Mouse (Mus musculus) urinary bladder, adult 18-20 months (tissue): ENCODE data around the gene Rabep1.
"Not testable (repeated sequence)": the region's sequence is repeated elsewhere in the genome, so short reads cannot be mapped to it uniquely, and the experiment has no call there.

Experiments
- DNase-seq, 2 experiments: peaks; one replicate each; pipeline ENCODE4 v3.0.0; 2022; ENCODE audit warnings: low spot score in 2 of 2, mixed read lengths in 2 of 2

The Rabep1 gene

DNA sequence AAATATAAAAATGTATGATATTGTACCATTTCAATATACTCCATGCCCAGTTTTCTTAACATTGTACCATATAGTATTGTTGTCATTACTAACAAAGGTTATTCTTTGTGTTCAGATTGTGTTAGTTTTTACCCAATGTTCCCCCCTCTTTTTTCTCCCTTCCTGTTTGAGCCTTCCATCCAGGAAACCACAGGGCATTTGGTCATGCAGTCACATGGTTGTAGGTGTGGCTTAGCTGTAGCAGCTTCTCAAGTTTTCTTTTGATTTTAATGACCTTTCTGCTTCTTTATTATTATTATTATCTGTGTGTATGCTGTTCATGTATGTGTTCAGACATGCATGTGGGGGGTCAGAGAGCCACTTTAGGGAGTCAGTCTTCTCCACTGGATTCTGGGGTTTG lies 47.0 kb downstream of the Rabep1 start:
- DNase-seq, result no peak

DNA sequence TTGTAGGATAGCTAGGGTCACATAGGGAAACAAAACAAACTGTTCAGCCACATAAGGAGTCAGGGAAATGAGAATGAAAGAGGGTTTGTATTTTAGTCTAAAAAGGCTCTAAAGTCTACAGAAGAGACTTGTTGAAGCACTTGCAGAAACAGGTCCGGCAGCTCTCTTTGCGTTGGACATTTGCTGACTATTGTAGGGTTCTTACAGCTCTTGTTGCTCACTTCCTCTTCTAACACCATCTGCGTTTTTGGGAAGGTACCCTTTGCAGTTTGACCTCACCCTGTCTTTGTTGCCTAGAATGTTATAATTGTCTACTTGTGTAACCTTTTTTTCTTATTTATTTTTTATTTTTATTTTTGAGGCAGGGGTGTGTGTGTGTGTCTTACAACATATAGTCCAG lies 53.1 kb downstream of the Rabep1 start:
- no peak for DNase-seq

DNA sequence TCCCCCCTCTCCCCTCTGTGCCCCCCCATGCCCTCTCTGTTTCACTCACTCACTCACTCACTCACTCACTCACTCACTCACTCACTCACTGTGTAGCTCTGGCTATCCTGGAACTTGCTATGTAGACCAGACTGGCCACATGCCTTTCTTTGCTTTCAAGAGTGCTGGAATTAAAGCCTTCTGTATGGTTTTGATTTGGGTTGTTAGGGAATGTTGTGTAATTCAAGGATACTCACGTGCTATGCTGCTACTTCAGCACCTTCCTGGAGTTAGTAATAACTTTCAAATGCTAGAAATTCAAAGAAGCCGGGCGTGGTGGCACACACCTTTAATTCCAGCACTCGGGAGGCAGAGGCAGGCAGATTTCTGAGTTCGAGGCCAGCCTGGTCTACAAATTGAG lies 53.6 kb downstream of the Rabep1 start:
- not testable (repeated sequence) for DNase-seq

DNA sequence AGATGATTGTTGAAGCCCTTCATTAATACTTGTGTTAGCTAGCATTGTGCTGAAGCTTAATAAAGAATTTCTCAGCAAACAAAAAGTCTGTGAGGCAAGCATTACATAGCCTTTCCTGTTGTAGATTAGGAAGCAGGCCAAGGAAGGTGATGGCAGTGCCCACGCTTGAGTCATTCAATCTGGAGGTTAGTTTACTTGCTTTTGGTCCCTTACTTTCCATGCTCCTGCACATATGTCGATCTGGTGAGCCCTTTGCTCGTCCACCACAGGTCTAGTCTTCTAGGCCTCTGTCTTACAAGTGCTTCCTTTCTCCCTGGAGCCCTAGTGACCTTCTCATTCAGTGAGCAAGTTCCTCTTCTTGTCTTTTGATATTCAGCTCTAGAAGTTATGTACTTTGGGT lies 62.1 kb downstream of the Rabep1 start:
- DNase-seq, result no peak

DNA sequence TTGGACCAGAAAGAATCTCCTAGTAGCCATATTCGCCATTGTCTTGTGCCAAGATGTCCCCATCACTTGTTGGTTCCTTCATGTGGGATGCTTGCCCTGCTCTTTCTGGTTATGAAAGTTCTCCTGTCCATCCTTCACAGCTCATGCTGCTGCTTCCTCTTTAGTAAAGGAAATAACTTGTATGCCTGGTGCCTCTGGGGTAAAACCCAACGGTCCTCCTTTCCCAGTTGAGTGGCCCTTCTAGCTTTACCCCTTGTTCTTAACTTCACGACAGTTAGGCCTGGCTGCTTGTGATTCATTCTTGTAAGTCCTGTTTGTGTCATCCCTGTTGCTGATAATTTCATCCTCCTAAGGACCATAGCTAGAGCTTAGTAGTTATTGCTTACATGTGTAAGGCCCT lies 66.7 kb downstream of the Rabep1 start:
- DNase-seq, result no peak

DNA sequence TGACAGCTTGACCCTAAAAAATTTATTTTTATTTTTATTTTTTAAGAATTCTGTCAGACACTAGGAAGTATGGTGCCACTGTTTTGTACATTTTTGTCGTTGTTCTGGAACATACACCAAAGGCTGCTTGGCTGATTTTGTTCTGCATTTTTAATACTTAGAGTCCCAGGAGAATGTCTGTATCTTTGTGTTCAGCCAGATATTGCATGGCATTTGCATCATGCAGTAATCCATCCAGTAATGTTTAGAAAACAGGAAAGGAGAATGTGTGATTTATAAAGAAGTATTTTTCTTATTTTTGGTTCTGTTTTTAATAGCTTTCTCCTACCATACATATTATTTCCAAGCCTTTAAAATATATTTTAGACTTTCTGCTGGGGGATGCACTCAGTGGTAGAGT lies 67.3 kb downstream of the Rabep1 start:
- no peak for DNase-seq

DNA sequence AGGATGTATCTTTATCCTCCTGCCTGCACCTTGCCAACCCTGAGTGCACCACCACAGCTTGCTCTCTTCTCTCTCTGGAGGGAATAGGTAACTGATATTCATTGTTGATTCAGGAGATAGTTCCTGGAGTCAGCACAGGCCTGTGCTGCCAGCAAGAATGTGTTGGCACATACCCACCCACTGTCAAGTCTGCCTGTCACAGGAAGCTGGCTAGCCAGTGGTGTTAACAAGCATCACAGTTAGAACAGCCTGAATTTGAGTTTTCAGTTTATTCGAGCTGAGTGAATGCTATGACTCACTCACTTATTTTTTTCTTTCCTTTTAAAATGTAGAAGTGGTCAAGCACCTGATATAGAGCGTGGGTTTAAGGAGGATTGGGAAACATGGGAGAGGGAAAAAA lies 73.3 kb downstream of the Rabep1 start:
- DNase-seq, result no peak

DNA sequence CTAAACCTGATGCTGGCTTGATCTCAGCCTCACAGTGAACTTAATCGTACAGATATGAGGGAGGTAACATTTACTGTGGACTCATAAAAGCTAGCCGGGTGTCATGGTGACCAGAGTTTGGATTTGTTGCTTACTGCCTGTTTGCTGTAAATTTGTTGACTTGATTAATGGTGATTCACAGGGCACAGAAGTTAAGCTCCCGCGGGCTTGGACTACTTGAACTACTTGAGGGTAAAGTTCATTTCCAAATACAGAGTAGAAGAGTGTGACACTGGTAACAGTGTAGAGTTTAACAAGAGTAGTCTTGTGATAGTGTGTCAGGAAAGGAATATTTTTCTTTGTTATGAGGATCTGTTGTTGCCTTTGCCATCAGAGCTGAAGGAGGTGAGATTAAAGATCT lies 74.9 kb downstream of the Rabep1 start:
- DNase-seq, result no peak

DNA sequence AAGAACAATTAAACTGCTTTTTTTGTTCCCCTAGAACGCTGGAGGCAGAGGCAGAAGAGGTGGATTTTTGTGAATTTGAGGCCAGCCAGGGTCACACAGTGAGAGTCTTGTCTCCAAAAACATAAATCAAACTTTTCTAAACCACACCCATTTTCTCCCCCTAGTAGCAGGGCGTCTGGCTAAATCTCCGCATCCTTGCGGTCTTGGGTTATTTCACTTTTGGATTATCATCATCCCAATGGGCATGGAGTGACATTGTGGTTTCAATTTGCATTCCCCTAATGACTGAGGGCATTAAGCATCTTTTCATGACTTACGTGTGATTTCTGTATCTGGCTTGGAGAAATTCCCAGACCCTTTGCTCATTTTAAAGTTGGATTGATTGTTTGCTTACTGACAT lies 86.9 kb downstream of the Rabep1 start:
- no peak for DNase-seq

DNA sequence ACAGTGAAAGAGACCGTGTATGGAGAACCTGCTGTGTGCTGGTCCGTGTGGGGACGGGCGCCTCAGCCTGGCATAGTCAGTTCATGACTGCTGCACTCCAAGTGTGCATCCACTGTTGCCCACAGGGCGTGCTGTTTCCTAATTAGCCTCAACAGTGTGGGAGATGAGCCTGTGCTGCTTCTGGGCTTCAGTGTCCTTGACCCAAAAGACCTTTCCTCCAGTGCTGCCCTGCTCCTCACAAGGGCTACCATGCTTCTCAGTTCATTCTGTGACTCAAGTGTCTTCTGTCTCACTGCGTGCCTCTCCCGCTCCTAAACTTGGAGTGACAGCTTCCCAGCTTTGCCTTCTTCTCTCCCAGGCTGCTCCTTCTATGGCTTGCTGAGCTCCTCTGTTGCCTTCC lies 90.7 kb downstream of the Rabep1 start:
- no peak for DNase-seq

DNA sequence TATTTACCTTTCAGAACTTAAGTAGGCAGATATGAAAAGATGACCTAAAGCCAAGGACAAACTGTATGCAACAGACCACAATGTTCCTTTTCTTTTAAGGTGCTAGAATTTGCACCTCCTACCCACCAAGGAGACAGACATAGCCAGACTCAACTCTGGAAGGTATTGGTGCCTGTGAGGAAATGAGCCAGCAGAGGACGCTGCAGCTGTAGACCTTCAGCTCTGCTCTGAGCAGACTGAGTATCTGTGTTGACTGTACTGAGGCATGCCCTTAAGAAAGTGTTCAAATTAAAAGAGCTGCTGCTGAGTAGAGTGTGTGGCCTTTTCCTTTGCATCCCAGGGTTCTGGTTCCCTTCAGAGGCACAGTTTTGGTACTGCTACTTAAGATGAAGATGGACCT lies 98.0 kb downstream of the Rabep1 start:
- DNase-seq, result no peak

DNA sequence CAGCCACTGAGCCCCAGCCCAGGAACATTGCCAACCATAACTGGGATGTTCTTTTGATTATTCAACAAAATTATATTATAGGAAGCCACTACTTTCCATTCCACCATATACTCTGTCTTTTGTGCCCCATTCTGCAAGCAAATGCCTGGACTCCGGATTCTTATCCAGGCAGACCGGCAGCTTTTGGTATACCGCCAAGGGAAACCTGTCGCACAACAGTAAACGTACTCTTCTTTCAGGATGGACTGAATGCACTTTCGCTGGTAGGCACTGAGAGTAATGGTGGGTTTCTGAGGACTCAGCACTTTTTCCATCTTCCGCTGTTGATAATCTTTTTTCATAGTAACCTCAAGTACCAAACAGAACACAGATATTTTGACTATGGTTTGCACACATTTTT lies 99.1 kb downstream of the Rabep1 start:
- no peak for DNase-seq

DNA sequence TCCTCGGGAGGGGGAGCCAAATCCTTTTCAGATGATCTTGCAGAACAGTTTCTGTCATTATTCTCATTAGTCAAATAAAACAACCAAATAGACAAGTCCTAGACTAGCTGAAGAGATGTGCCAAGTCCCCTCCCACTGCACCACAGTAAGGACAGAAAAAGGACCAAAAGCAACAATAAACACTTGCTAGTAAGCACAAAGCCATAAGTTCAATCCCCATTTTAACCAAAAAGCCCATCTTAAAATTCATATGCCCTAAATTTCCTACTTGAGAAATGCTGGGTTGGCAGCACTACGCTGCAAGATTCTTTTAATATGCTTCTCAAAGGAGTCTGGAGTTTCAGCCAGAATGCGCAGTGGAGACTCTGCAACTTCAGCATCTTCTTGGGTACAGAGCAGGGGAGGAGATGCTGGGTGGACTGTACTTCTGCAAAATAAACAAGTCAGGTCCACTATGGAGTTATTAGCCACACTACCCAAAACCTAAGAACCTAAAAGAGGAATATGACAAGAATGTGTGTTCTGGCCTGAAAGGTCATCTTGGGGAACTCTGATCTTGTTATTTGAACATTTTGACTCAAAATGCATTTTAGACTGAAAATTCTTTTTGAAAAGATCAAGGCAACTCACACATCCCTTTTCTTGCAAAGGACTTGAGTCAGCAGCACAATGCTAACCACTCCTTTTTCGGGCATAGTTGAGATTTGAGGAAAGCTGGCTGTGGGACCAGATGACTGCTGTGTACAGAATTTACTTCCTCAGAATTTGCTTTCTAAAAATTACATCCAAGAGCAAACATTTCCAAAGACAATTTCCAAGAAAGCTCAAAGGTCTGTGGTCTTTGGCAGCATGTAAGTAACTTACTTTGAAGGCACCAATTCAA lies 100.6 kb downstream of the Rabep1 start:
- no peak for DNase-seq

DNA sequence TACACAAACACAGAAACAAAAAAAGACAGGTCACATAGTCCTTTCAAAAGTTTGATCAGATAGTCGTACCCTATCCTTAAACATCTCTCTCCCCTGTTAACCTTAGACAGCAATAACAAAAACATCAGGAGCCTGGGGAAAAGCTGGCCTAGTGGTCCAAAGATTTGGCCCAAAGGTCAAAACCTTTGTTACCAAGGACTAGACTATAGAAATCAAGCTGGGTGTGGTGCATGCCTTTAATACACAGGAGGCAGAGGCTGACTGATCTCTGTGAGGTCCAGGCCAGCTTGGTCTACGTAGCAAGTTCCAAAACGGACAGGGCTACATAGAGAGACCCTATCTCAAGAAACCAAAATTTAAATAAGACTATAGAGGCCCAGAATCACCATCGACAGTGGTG lies 110.1 kb downstream of the Rabep1 start:
- DNase-seq, result no peak

DNA sequence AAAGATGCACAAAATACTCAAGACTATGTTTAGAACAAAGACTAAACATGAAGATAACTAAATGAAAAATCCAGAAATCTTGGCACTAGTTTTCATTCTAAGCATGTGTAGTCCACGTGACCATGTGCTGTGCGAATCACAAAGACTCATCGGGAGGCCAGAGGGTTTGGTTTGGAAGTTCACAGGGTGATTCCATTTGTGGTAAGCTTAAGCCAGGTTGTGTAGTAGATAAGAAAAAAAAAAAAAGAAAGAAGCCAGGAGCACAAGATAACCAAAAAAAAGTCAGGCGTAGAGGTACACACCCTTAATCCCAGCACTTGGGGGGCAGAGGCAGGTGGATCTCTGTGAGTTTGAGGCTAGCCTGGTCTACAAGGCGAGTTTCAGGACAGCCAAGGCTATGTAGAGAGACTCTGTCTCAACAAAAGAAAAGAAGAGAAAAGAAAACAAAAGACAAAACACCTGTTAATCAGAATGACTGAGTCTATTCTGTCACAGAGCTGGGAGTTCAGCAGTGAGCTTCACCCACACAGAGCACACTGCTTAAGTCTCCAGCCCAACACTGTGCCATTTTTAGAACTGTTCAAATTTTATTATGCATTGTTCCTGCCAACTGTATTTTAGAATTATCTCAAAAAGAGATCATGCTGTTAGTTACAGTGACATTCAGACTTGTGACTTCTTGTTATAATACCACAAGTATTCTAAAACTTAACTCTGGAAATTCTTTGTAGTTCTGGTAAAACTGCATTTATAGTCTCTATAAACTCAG lies 116.4 kb downstream of the Rabep1 start:
- no peak for DNase-seq

DNA sequence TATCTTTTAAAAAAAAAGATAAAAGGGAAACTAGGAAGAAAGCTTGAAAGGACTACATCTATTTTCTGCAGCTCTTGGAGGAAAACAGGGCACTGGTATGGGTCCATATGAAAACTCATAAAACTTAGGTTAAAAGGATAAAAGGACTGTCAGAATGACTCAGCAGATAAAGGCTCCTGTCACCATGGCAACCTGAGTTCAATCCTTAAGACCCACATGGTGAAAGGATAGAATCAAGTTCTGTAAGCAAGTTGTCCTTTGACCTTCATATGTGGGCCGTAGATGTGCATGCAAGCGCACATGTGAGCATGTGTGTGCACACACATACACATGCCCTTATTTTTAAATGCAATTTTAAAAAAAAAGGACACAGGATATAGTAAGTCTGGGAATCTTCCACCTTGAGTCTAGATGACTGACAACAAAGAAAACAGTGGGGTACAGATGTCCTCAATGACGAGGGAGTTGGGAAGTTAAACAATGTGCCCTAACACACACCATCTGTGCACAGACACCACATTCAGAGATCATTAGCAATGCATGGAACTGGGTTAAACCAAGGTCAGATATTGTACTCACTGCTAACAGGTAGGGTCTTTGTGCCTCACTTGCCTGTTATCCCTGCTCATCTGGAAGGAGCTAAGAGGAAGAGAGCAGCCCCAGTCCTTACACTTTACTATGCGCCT lies 119.8 kb downstream of the Rabep1 start:
- DNase-seq, result no peak

DNA sequence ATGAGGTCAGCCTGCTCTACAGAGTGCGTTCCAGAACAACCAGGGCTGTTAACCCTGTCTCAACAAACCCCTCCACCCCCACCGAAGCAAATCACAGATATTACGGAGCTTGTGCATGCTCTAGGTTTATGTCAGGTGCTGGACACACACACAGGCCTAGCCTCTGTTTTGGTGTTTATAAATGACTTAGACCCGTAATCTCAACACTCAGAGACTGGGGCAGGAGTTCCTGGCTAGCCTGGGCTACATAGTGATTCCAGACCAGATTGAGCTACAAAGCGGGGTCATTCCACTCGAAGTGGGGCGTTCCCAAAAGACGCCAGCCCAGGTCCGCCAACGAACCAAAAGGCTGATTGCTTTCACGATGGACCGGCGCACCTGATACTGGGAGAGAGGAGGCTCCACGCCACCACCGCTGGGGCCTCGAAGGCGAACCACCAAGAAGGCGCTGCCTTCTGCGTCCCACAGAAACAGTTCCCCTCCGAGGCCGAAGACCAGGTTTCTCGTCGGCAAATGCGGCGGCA lies 124.8 kb downstream of the Rabep1 start:
- DNase-seq, result no peak

DNA sequence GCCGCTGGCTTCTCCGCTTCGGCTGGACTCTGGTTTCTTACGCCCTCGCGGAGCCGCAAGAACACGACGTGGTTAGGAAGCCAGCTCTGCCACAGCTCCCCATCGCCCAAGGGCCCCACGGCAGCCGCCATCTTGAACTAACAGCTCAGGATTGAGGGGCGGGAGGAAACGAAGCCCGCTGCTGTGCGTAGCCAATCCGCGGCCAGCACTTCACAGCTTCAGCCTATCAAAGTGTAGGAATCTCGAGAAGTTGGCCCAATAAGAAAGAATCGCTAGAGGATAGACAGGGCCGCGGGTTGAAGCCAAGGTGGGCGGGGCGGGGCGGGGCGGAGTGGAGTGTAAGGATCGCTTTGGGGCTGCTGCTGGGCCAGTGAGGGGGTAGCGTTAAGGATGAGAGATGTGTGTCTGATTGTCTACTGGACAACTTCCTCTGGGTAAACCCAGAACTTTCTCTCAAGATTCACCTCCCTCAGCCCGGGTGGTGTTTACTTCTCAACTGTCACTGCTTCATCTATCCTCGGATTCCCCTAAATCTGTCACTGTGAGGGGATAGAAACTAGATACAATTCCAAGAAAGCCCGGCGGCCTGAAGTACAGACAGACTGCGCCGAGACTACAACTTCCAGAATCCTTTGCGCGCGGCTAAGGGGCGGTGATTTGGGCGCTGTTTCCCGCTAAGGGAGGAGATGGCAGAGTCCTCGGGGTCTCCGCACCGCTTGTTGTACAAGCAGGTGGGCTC lies 125.4 kb downstream of the Rabep1 start, which contains the start of the genes Nup88 and Rpain:
Nup88 (minus strand) TSS at position 153 of the 739 bp plus-strand sequence.
Rpain (plus strand) TSS at position 393 of the 739 bp plus-strand sequence.
- DNase-seq, result peak; percentile 86 to 89

DNA sequence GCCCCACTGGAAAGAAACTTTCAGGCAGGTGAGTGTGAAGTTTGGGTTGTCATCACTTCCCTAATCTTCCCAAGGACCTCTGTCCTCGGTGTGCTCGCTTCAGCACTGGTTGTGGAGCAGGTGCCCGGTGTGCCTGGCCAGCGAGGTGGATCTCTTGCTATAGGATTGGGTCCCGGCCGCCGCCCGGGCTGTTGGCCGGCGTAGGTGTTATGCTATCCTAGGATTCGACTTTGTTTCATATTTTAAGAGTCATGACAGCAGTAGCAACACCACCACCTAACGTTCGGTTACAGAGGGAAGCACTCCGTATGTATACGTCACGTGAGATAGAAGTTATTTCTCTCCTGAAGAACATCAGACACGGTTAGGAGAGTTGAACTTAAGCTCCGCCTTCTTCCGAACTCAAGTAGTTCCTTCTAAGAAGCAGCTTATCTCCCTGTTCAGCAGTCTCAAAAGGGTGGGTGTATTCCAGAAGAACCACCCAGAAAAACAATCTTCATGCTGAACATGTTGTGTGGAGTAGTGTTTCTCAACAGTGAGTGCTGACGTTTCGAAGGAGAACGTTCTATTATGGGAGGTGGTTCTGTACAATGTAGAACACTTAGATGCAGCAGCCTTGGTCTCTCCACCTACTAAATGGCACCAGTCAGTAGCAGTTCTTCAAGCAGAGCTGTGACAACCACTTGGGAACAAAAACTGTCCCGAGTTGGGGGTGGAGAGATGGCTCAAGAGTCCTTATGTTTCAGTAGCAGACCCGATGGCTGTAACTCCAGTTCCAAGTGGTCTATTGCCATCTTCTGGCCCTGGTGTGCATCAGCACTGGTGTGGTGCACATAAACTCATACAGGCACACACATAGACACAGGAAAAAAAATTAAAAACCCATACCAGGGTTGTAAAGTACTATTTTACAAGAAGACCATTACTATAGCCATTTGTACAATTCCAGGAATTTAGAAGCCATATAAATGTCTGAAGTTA lies 126.3 kb downstream of the Rabep1 start:
- DNase-seq, result no peak

DNA sequence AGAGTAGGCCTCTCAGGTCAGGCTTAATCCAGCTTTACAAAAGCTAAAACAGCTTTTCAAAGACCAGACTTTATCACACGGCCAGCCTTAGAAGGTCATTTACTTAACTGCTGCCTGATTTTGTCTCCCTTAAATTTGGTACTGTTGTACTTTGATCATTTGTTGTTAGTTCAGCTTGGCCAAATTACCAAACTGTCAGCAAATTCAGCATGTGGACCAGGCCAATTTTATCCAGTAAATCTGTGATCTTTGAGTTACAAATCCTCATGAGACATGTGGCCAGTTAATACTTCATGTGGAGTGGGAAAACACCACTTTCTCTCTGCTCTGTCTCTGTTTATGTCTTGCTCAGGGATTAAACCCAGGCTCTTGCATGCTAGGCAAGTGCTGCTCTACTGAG lies 128.0 kb downstream of the Rabep1 start:
- DNase-seq, result no peak
